Mouse (Mus musculus) thymus, adult 2 months (tissue): ENCODE results near the gene Carmil1. TPM values are rescaled to one million over a fixed set of nuclear protein-coding genes. Genes with fewer than 3 reads are reported as not detected.

Experiments
- DNase-seq: peaks from one replicate; pipeline ENCODE4 v3.0.0; 2021
- H3K27ac ChIP-seq: fragments of 200-500 bp; 2 replicates; pipeline ENCODE4 v1.5.1; 2012; ENCODE audit warnings: low read length, control low read depth; ENCODE audit not compliant: control insufficient read depth, insufficient read depth
- H3K27me3 ChIP-seq: fragments of 200-500 bp; 2 replicates; pipeline ENCODE4 v1.6.1; 2012; ENCODE audit warnings: mild to moderate bottlenecking, low read length, moderate library complexity, mixed read lengths; ENCODE audit not compliant: control insufficient read depth, insufficient read depth
- H3K36me3 ChIP-seq: fragments of 200-500 bp; 2 replicates; pipeline ENCODE4 v1.6.1; 2012; ENCODE audit warnings: mild to moderate bottlenecking, low read length, moderate library complexity; ENCODE audit not compliant: control insufficient read depth, insufficient read depth
- H3K4me1 ChIP-seq: fragments of 200-500 bp; replicated peaks from 2 replicates; pipeline ENCODE4 v1.6.1; 2012; ENCODE audit warnings: low read length; ENCODE audit not compliant: control insufficient read depth, insufficient read depth
- H3K4me3 ChIP-seq: fragments of 200-500 bp; 2 replicates; pipeline ENCODE4 v1.5.1; 2012; ENCODE audit warnings: mild to moderate bottlenecking, low read length, control low read depth, moderate library complexity; ENCODE audit not compliant: control insufficient read depth, insufficient read depth
- CTCF ChIP-seq: fragments of 200-500 bp; IDR thresholded peaks from 2 replicates; pipeline ENCODE4 v1.5.1; 2012; ENCODE audit warnings: mild to moderate bottlenecking, control low read depth, low read length, moderate library complexity, borderline replicate concordance; ENCODE audit not compliant: control insufficient read depth, poor library complexity, insufficient read depth; ENCODE audit errors: extremely low read depth
- POLR2A ChIP-seq: fragments of 200-500 bp; IDR thresholded peaks from 2 replicates; pipeline ENCODE4 v1.6.1; 2012; ENCODE audit warnings: mild to moderate bottlenecking, low read length, control low read depth, moderate library complexity; ENCODE audit not compliant: control insufficient read depth, poor library complexity, insufficient read depth; ENCODE audit errors: extremely low read depth
- WGBS: fragments of 180-500 bp; shearing (Covaris S2); methylation state at CpG from one replicate; pipeline ENCODE4 v1.1.7; 2018; 5-methylcytosine and 5-hydroxymethylcytosine counted together
- polyA plus RNA-seq: library from polyadenylated mRNA; depleted of rRNA; stranded (reverse); fragments of >200 nt; gene quantifications from 2 replicates; pipeline ENCODE4 v1.2.3, GENCODE M21; 2012

Carmil1 gene
- polyA plus RNA-seq, 1 experiment, result 2.1 TPM

- no peak overlapping the region for H3K4me3 ChIP-seq
- WGBS, result 96% methylated on average over 11 of the region's 11 CpGs
- no peaks in the 10 kb centered on the region for H3K4me1 ChIP-seq
- TF ChIP-seq POLR2A (no peak), CTCF (no peak)
- H3K36me3 ChIP-seq, result no peaks in the 10 kb centered on the region
- DNase-seq, result no peak
- H3K27ac ChIP-seq, result no peak overlapping the region
- H3K27me3 ChIP-seq, result no peaks in the 10 kb centered on the region
Observed at GRCm38 (mm10) chr13:24100516-24101094, 180.0 kb downstream of the Carmil1 start.

- Histone ChIP-seq H3K4me3 (no peak overlapping the region), H3K4me1 (no peaks in the 10 kb centered on the region), H3K27me3 (no peaks in the 10 kb centered on the region), H3K27ac (no peak overlapping the region), H3K36me3 (no peaks in the 10 kb centered on the region)
- WGBS, result 97% methylated on average over 6 of the region's 6 CpGs
- DNase-seq, result no peak
- TF ChIP-seq POLR2A (no peak), CTCF (no peak)
Observed at GRCm38 (mm10) chr13:24096573-24096972, 184.0 kb downstream of the Carmil1 start.

- no peak overlapping the region for H3K4me3 ChIP-seq
- 45% methylated on average over 6 of the region's 6 CpGs for WGBS
- H3K4me1 ChIP-seq, result no peaks in the 10 kb centered on the region
- no peaks in the 10 kb centered on the region for H3K27me3 ChIP-seq
- no peak for TF ChIP-seq CTCF
- no peak for TF ChIP-seq POLR2A
- no peak overlapping the region for H3K27ac ChIP-seq
- no peak for DNase-seq
- no peaks in the 10 kb centered on the region for H3K36me3 ChIP-seq
Observed at GRCm38 (mm10) chr13:24094825-24095547, 185.6 kb downstream of the Carmil1 start.

- DNase-seq, result no peak
- WGBS, result 90% methylated on average over 3 of the region's 3 CpGs
- no peak overlapping the region for H3K4me3 ChIP-seq
- H3K27ac ChIP-seq, result no peak overlapping the region
- H3K27me3 ChIP-seq, result no peaks in the 10 kb centered on the region
- TF ChIP-seq CTCF, result no peak
- no peak for TF ChIP-seq POLR2A
- no peaks in the 10 kb centered on the region for H3K4me1 ChIP-seq
- no peaks in the 10 kb centered on the region for H3K36me3 ChIP-seq
Observed at GRCm38 (mm10) chr13:24093108-24093507, 187.5 kb downstream of the Carmil1 start.

- no peaks in the 10 kb centered on the region for H3K27me3 ChIP-seq
- no peak overlapping the region for H3K4me3 ChIP-seq
- no peak overlapping the region for H3K27ac ChIP-seq
- H3K36me3 ChIP-seq, result no peaks in the 10 kb centered on the region
- TF ChIP-seq CTCF (no peak), POLR2A (no peak)
- no peak for DNase-seq
- no peaks in the 10 kb centered on the region for H3K4me1 ChIP-seq
- 30% methylated on average over 5 of the region's 5 CpGs for WGBS
Observed at GRCm38 (mm10) chr13:24092073-24092472, 188.5 kb downstream of the Carmil1 start.

- Histone ChIP-seq H3K27me3 (no peaks in the 10 kb centered on the region), H3K36me3 (no peaks in the 10 kb centered on the region), H3K4me3 (no peak overlapping the region), H3K4me1 (no peaks in the 10 kb centered on the region; the same call in 1 of the 2 replicates), H3K27ac (no peak overlapping the region)
- TF ChIP-seq CTCF (no peak), POLR2A (no peak)
- DNase-seq, result no peak
- 89% methylated on average over 4 of the region's 4 CpGs for WGBS
Observed at GRCm38 (mm10) chr13:24082153-24082552, 198.4 kb downstream of the Carmil1 start.
